Mouse (Mus musculus): Measurements from ENCODE around the gene Smyd3. TPM values are rescaled to one million over a fixed set of nuclear protein-coding genes. Genes with fewer than 3 reads are reported as not detected.
"Not testable (repeated sequence)": the region's sequence is repeated elsewhere in the genome, so short reads cannot be mapped to it uniquely, and the experiment has no call there.

The Smyd3 gene
- polyA plus RNA-seq, 1 experiment from 2014 or later = 12.7 TPM

GRCm38 (mm10) chr1:179302446-179303230, 215.2 kb downstream of the Smyd3 start:
- ATAC-seq = no peak
- no peak for DNase-seq (ENCODE audit: low read depth, low spot score)
- ChIA-PET CTCF (no interaction called here), POLR2A (no interaction called here)
- in situ Hi-C loops (cut with MboI; ENCODE audit: low pct_unique_long_range_greater_than_20kb) = no loop called here
- peak; percentile 30 for TF ChIP-seq CTCF (IDR thresholded peaks at IDR 0.05)
- no peaks in the 10 kb centered on the region for H3K27me3 ChIP-seq

- in situ Hi-C loops (cut with MboI; ENCODE audit: low pct_unique_long_range_greater_than_20kb) = no loop called here
- ChIA-PET POLR2A (no interaction called here), CTCF (no interaction called here)
- ATAC-seq (no peak), DNase-seq (ENCODE audit: low read depth, low spot score) (no peak)
- no peak for TF ChIP-seq CTCF (IDR thresholded peaks at IDR 0.05)
- H3K27me3 ChIP-seq = no peaks in the 10 kb centered on the region
Observed at GRCm38 (mm10) chr1:179295626-179296025, 222.2 kb downstream of the Smyd3 start.

DNA sequence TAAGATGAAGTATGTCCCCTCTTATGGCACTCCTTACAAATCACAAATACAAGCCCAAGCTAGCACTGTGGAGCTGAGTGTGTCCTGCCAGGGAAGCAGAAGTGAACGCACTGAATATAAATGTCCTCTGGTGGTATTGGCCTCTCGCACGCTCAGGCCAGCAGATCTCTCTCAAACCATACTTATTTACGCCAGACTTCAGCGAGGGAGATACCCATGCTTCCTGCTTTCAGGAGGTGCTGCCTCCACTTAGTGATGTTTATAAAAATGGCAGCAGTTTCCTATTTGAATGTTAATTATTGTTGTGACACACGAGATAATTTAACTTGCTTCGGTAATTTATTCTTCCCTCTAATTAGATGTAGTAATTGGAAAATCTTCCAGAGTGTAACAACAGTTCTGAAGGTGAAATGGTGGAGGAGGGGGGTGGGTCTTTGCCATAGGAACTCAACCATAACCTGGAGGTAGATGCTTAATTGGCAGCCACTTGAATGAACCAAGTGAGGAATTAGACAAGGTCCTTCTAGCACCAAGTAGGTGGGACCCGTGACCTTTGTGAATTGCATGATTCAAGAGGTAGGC, 224.0 kb downstream of the Smyd3 start:
- CTCF ChIA-PET = no interaction called here
- POLR2A ChIA-PET = interaction anchor here (1.4 kb wide), 1 partner anchor 11 kb away, joined by 7 read pairs; no protein-coding TSS in a partner anchor
- H3K27me3 ChIP-seq = no peaks in the 10 kb centered on the region
- in situ Hi-C loops (cut with MboI; ENCODE audit: low pct_unique_long_range_greater_than_20kb) = no loop called here
- ATAC-seq (no peak), DNase-seq (ENCODE audit: low read depth, low spot score) (no peak)
- TF ChIP-seq CTCF (IDR thresholded peaks at IDR 0.05) = no peak

DNA sequence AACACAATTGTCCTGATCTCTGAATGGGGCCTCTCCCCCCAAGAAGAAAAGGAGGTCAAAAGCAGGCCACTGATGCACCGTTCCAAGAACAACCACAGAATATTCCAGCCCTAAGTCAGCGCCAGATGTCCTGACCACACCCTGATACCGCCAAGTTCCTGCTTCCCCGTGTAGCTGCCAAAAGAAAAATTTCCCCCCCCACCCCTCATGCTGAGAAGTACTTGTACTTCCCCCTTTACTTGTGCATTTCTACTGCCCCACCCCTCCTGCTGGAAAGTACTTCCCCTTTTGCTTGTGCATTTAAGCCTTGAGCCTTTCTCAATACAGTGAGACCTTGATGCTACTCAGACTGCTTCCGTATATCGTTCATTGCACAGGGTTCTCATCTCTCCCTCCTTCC, 227.7 kb downstream of the Smyd3 start:
- ATAC-seq, POLR2A ChIA-PET: not testable (repeated sequence)

DNA sequence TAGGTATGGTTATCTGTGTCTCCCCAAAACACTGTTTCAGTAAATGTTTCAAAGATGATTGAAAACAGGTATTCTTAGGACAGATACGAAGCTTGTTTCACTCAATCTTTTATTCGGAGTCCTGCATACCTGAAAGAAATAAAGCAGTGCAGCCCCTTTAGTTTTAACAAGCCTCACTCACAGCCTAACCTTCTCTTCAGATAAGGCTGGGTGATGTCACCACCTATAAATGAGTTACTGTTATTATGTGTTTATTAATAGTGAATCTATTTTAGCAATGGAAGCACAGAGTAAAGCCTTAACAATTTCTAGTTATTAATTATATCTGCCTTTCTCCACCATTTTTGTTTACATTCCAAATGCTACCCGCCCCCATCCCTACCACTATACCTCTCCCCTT, 228.1 kb downstream of the Smyd3 start:
- no peak for ATAC-seq
- ChIA-PET CTCF (no interaction called here), POLR2A (no interaction called here)
- no peak for DNase-seq (ENCODE audit: low read depth, low spot score)
- TF ChIP-seq CTCF (IDR thresholded peaks at IDR 0.05) = no peak
- no peaks in the 10 kb centered on the region for H3K27me3 ChIP-seq
- in situ Hi-C loops (cut with MboI; ENCODE audit: low pct_unique_long_range_greater_than_20kb) = no loop called here

More for the DNA sequence above, 227.7 kb downstream of the Smyd3 start:
- in situ Hi-C loops (cut with MboI; ENCODE audit: low pct_unique_long_range_greater_than_20kb); H3K27me3 ChIP-seq; CTCF ChIA-PET; DNase-seq (ENCODE audit: low read depth, low spot score): not testable (repeated sequence)

GRCm38 (mm10) chr1:179286748-179287147, 231.1 kb downstream of the Smyd3 start:
- no peak for TF ChIP-seq CTCF (IDR thresholded peaks at IDR 0.05)
- ATAC-seq = no peak
- CTCF ChIA-PET = interaction anchor here (1.2 kb wide), 1 partner anchor 12 kb away, joined by 5 read pairs; no protein-coding TSS in a partner anchor
- in situ Hi-C loops (cut with MboI; ENCODE audit: low pct_unique_long_range_greater_than_20kb) = no loop called here
- no peak for DNase-seq (ENCODE audit: low read depth, low spot score)
- no peaks in the 10 kb centered on the region for H3K27me3 ChIP-seq
- POLR2A ChIA-PET = interaction anchor here (1.2 kb wide), 1 partner anchor 38 kb away, joined by 3 read pairs; no protein-coding TSS in a partner anchor

GRCm38 (mm10) chr1:179282821-179283220, 235.0 kb downstream of the Smyd3 start:
- CTCF ChIA-PET = no interaction called here
- POLR2A ChIA-PET = interaction anchor here (1.4 to 1.5 kb wide), 2 partner anchors 10 to 16 kb away, joined by 3 to 7 read pairs; no protein-coding TSS in a partner anchor
- no peak for TF ChIP-seq CTCF (IDR thresholded peaks at IDR 0.05)
- no peaks in the 10 kb centered on the region for H3K27me3 ChIP-seq
- DNase-seq (ENCODE audit: low read depth, low spot score) (no peak), ATAC-seq (no peak)
- in situ Hi-C loops (cut with MboI; ENCODE audit: low pct_unique_long_range_greater_than_20kb) = no loop called here

GRCm38 (mm10) chr1:179281401-179282121, 236.3 kb downstream of the Smyd3 start:
- in situ Hi-C loops (cut with MboI; ENCODE audit: low pct_unique_long_range_greater_than_20kb) = no loop called here
- POLR2A ChIA-PET = no interaction called here
- ATAC-seq (no peak), DNase-seq (ENCODE audit: low read depth, low spot score) (no peak)
- CTCF ChIA-PET = no interaction called here
- no peaks in the 10 kb centered on the region for H3K27me3 ChIP-seq
- TF ChIP-seq CTCF (IDR thresholded peaks at IDR 0.05) = no peak

GRCm38 (mm10) chr1:179279116-179279515, 238.7 kb downstream of the Smyd3 start:
- in situ Hi-C loops (cut with MboI; ENCODE audit: low pct_unique_long_range_greater_than_20kb) = no loop called here
- no peak for TF ChIP-seq CTCF (IDR thresholded peaks at IDR 0.05)
- no peak for ATAC-seq
- POLR2A ChIA-PET = no interaction called here
- CTCF ChIA-PET = no interaction called here
- no peaks in the 10 kb centered on the region for H3K27me3 ChIP-seq
- no peak for DNase-seq (ENCODE audit: low read depth, low spot score)

- no peaks in the 10 kb centered on the region for H3K27me3 ChIP-seq
- DNase-seq (ENCODE audit: low read depth, low spot score) (no peak), ATAC-seq (no peak)
- in situ Hi-C loops (cut with MboI; ENCODE audit: low pct_unique_long_range_greater_than_20kb) = no loop called here
- ChIA-PET POLR2A (no interaction called here), CTCF (interaction anchor here (1.1 kb wide), 1 partner anchor 46 kb away, joined by 3 read pairs; no protein-coding TSS in a partner anchor)
- no peak for TF ChIP-seq CTCF (IDR thresholded peaks at IDR 0.05)
Observed at GRCm38 (mm10) chr1:179277346-179277745, 240.5 kb downstream of the Smyd3 start.

DNA sequence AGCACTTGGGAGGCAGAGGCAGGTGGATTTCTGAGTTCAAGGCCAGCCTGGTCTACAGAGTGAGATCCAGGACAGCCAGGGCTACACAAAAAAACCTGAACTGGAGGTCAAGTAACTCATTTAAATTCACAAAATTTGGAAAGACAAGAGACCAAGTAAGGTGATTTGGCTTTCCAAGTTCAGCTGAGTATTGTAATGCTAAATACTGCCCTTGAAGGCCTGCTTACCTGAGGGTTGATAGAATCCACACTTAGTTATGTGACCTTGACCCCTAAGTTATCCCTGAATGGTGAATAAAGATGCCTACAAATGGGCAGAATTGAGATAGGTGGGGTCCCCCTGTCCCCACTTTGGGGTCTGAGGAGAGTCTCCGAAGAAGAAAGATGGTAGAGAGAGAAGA, 241.0 kb downstream of the Smyd3 start:
- no peak for ATAC-seq
- in situ Hi-C loops (cut with MboI; ENCODE audit: low pct_unique_long_range_greater_than_20kb) = no loop called here
- DNase-seq (ENCODE audit: low read depth, low spot score) = no peak
- no peak for TF ChIP-seq CTCF (IDR thresholded peaks at IDR 0.05)
- ChIA-PET POLR2A (no interaction called here), CTCF (no interaction called here)
- no peaks in the 10 kb centered on the region for H3K27me3 ChIP-seq
